Mouse (Mus musculus) bone marrow macrophage, adult 2 months (primary cell): ENCODE data around the gene Arhgap28.

ENCODE experiments used
- CTCF ChIP-seq: IDR thresholded peaks from 2 replicates; pipeline ENCODE4 v1.5.1; 2012; ENCODE audit warnings: low read depth, mild to moderate bottlenecking, low read length, moderate library complexity
- POLR2A ChIP-seq: IDR thresholded peaks from 2 replicates; pipeline ENCODE4 v1.6.1; 2012; ENCODE audit warnings: mild to moderate bottlenecking, low read depth, low read length, borderline replicate concordance

DNA sequence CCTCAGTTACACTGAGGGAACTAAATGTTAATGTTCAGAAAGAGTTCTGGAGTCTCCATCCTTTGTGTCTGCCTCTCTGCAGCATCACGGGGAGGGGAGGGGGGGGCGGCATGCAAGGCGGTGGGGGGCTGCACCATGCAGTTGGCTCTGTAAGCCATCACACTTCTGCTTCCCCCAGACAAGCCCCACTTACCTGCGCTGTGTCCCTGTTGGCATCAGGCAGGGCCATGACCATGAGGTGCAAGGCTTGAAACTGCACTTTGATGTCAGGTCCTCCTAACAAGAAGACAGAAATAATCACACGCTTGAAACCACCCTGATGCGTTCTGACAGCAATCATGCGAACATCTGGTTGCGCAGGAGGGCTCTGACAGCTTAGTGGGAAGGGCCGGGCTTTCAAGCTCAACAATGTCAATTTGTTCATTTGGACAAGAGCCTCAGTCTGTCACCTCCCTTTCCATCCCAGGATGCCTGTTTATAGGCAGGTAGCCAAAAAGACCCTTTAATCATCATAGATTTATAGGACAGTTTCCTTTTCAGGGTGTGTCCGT is 142.8 kb downstream of the Arhgap28 start:
- no peak for TF ChIP-seq CTCF
- no peak for TF ChIP-seq POLR2A
